Mouse (Mus musculus): ENCODE results near the gene Rcor1.

The Rcor1 gene

GRCm38 (mm10) chr12:111134791-111135733 is 95.9 kb downstream of the Rcor1 start:
- DNase-seq (ENCODE audit: low spot score), result no peak

- DNase-seq (ENCODE audit: low spot score), result no peak
Observed at GRCm38 (mm10) chr12:111135953-111136352, 96.8 kb downstream of the Rcor1 start.

- no peak for DNase-seq (ENCODE audit: low spot score)
Observed at GRCm38 (mm10) chr12:111137079-111137478, 97.9 kb downstream of the Rcor1 start.

- DNase-seq (ENCODE audit: low spot score), result peak; percentile 76
Observed at GRCm38 (mm10) chr12:111143005-111143508, 103.9 kb downstream of the Rcor1 start.

GRCm38 (mm10) chr12:111143509-111144063 is 104.4 kb downstream of the Rcor1 start:
- DNase-seq (ENCODE audit: low spot score), result no peak

GRCm38 (mm10) chr12:111144598-111144997 is 105.4 kb downstream of the Rcor1 start:
- no peak for DNase-seq (ENCODE audit: low spot score)

- no peak for DNase-seq (ENCODE audit: low spot score)
Observed at GRCm38 (mm10) chr12:111145269-111145668, 106.1 kb downstream of the Rcor1 start.

GRCm38 (mm10) chr12:111149495-111150235 is 110.5 kb downstream of the Rcor1 start:
- DNase-seq (ENCODE audit: low spot score), result no peak

- DNase-seq (ENCODE audit: low spot score), result no peak
Observed at GRCm38 (mm10) chr12:111150236-111150596, 111.1 kb downstream of the Rcor1 start.

GRCm38 (mm10) chr12:111151422-111152156 is 112.4 kb downstream of the Rcor1 start:
- DNase-seq (ENCODE audit: low spot score), result no peak

GRCm38 (mm10) chr12:111152579-111152978 is 113.4 kb downstream of the Rcor1 start:
- no peak for DNase-seq (ENCODE audit: low spot score)

GRCm38 (mm10) chr12:111152981-111153710 is 114.0 kb downstream of the Rcor1 start:
- no peak for DNase-seq (ENCODE audit: low spot score)

GRCm38 (mm10) chr12:111153946-111154345 is 114.8 kb downstream of the Rcor1 start:
- DNase-seq (ENCODE audit: low spot score), result no peak

- DNase-seq (ENCODE audit: low spot score), result no peak
Observed at GRCm38 (mm10) chr12:111154641-111155040, 115.5 kb downstream of the Rcor1 start.

- no peak for DNase-seq (ENCODE audit: low spot score)
Observed at GRCm38 (mm10) chr12:111155756-111156155, 116.6 kb downstream of the Rcor1 start.

- no peak for DNase-seq (ENCODE audit: low spot score)
Observed at GRCm38 (mm10) chr12:111159659-111160428, 120.7 kb downstream of the Rcor1 start.

GRCm38 (mm10) chr12:111160871-111161270 is 121.7 kb downstream of the Rcor1 start:
- DNase-seq (ENCODE audit: low spot score), result no peak

- DNase-seq (ENCODE audit: low spot score), result no peak
Observed at GRCm38 (mm10) chr12:111161943-111162311, 122.8 kb downstream of the Rcor1 start.

- no peak for DNase-seq (ENCODE audit: low spot score)
Observed at GRCm38 (mm10) chr12:111162312-111163061, 123.3 kb downstream of the Rcor1 start.

GRCm38 (mm10) chr12:111164310-111164751 is 125.2 kb downstream of the Rcor1 start:
- DNase-seq (ENCODE audit: low spot score), result peak; percentile 89

Measured in testis, postnatal 14 days (tissue).